Mouse (Mus musculus): ENCODE data around the gene Atp13a5. TPM values are rescaled to one million over a fixed set of nuclear protein-coding genes. Genes with fewer than 3 reads are reported as not detected.
A peak's percentile ranks its signal among the peaks of the same experiment; 100 is the strongest.

Atp13a5 gene
- polyA plus RNA-seq, 1 experiment from 2014 or later, result 0.04 TPM

DNA sequence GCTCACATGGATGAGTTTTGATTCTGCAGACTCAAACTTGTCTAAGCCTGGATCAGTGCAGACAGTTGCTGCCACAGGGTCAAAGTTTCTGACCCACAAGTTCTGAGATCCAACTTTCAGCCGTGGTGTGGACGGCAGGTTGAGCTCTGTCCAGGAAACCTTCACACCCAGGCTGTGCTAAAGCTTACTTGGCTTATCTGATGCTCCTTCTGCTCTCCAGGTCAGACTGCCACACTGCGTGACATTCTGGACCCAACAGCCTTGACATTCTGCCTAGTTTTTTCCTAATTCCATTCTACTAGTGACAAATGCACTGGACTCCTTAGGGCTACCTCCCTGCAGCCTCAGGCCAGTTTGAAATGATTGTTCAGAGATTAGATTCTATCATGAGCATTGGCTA is 63.1 kb downstream of the Atp13a5 start:
- no peak for ATAC-seq (ENCODE audit: insufficient number of reproducible peaks, insufficient read depth, low FRiP score, low TSS enrichment)
- no peak overlapping the region for H3K4me2 ChIP-seq (replicated peaks)
- H3K27me3 ChIP-seq, result no peaks in the 10 kb centered on the region
- no peak overlapping the region for H3K9ac ChIP-seq
- H3K4me3 ChIP-seq, result no peak overlapping the region
- H3K27ac ChIP-seq, result no peak overlapping the region
- H3K4me1 ChIP-seq, result no peaks in the 10 kb centered on the region
- 87% methylated on average over 3 of the region's 3 CpGs for WGBS
- no peaks in the 10 kb centered on the region for H3K36me3 ChIP-seq
- no peaks in the 10 kb centered on the region for H3K9me3 ChIP-seq

GRCm38 (mm10) chr16:29314991-29315390 is 63.5 kb downstream of the Atp13a5 start:
- 81% methylated on average over 3 of the region's 3 CpGs for WGBS
- Histone ChIP-seq H3K4me1 (no peaks in the 10 kb centered on the region), H3K36me3 (no peaks in the 10 kb centered on the region)

DNA sequence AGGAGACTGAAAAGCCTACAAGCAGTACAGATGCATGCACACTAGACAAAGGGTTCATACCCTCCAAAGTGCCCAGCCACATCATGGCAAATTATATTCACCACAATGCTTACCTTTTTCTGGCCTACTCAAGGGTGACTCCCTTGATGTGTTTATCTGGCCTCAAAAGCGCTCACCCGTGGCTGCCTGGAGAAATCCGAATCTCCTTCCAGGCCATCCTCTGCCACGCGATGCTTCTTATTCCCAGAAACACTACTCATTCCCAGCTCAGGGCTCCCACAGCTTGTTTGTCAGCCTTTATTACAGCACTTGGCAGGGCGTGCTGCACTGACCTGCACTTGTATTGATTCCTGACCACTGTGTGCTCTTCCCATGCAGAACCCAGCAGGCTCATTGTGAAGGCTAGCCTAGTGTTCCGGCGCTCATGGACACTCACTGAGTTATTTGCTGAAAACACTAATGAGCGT is 80.9 kb downstream of the Atp13a5 start:
- H3K36me3 ChIP-seq, result no peaks in the 10 kb centered on the region
- no peaks in the 10 kb centered on the region for H3K9me3 ChIP-seq
- no peak for ATAC-seq (ENCODE audit: insufficient number of reproducible peaks, insufficient read depth, low FRiP score, low TSS enrichment)
- H3K4me2 ChIP-seq (replicated peaks), result no peak overlapping the region
- no peaks in the 10 kb centered on the region for H3K4me1 ChIP-seq
- H3K4me3 ChIP-seq, result no peak overlapping the region
- H3K27ac ChIP-seq, result no peak overlapping the region
- no peaks in the 10 kb centered on the region for H3K27me3 ChIP-seq
- 71% methylated on average over 9 of the region's 9 CpGs for WGBS
- H3K9ac ChIP-seq, result no peak overlapping the region

More at GRCm38 (mm10) chr16:29314991-29315390, 63.5 kb downstream of the Atp13a5 start:
- Histone ChIP-seq H3K9me3 (no peaks in the 10 kb centered on the region), H3K9ac (no peak overlapping the region), H3K27me3 (no peaks in the 10 kb centered on the region), H3K4me3 (no peak overlapping the region), H3K4me2 (replicated peaks) (no peak overlapping the region), H3K27ac (no peak overlapping the region)
- no peak for ATAC-seq (ENCODE audit: insufficient number of reproducible peaks, insufficient read depth, low FRiP score, low TSS enrichment)

DNA sequence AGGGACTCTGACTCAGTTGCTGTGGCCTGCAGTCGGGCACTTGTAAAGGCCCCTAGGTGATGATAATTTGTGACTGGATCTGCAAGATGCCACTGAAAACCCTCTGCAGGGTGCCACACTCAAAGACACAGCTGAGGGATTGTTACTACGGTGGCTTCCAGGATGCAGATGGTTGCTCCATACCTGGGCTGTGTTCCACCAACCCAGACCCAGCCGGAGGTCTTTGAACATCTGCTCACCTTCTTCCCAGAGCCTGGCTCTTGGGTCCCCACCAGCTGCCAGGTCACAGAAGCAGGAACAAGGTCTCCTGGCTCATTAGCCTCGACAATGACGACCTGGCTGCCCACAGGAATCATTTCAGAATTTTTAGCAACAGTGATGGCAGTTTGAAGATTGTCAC is 97.8 kb downstream of the Atp13a5 start:
- Histone ChIP-seq H3K4me2 (replicated peaks) (no peak overlapping the region), H3K4me1 (no peaks in the 10 kb centered on the region), H3K27ac (no peak overlapping the region), H3K27me3 (no peaks in the 10 kb centered on the region), H3K9ac (no peak overlapping the region), H3K4me3 (no peak overlapping the region), H3K36me3 (no peaks in the 10 kb centered on the region), H3K9me3 (no peaks in the 10 kb centered on the region)
- 88% methylated on average over 5 of the region's 5 CpGs for WGBS
- no peak for ATAC-seq (ENCODE audit: insufficient number of reproducible peaks, insufficient read depth, low FRiP score, low TSS enrichment)

GRCm38 (mm10) chr16:29254325-29254724 is 124.2 kb downstream of the Atp13a5 start:
- Histone ChIP-seq H3K9me3 (no peaks in the 10 kb centered on the region), H3K4me3 (no peak overlapping the region), H3K36me3 (no peaks in the 10 kb centered on the region), H3K27me3 (no peaks in the 10 kb centered on the region), H3K27ac (no peak overlapping the region), H3K4me2 (replicated peaks) (no peak overlapping the region), H3K4me1 (no peaks in the 10 kb centered on the region), H3K9ac (no peak overlapping the region)
- WGBS, result 81% methylated on average over 4 of the region's 4 CpGs
- ATAC-seq (ENCODE audit: insufficient number of reproducible peaks, insufficient read depth, low FRiP score, low TSS enrichment), result no peak

- no peaks in the 10 kb centered on the region for H3K27me3 ChIP-seq
- H3K27ac ChIP-seq, result no peak overlapping the region
- no peaks in the 10 kb centered on the region for H3K9me3 ChIP-seq
- ATAC-seq (ENCODE audit: insufficient number of reproducible peaks, insufficient read depth, low FRiP score, low TSS enrichment), result no peak
- H3K36me3 ChIP-seq, result no peaks in the 10 kb centered on the region
- H3K4me2 ChIP-seq (replicated peaks), result no peak overlapping the region
- 81% methylated on average over 5 of the region's 5 CpGs for WGBS
- H3K4me3 ChIP-seq, result no peak overlapping the region
- no peaks in the 10 kb centered on the region for H3K4me1 ChIP-seq
- H3K9ac ChIP-seq, result no peak overlapping the region
These were observed 142.6 kb downstream of the Atp13a5 start for GRCm38 (mm10) chr16:29235951-29236350.

DNA sequence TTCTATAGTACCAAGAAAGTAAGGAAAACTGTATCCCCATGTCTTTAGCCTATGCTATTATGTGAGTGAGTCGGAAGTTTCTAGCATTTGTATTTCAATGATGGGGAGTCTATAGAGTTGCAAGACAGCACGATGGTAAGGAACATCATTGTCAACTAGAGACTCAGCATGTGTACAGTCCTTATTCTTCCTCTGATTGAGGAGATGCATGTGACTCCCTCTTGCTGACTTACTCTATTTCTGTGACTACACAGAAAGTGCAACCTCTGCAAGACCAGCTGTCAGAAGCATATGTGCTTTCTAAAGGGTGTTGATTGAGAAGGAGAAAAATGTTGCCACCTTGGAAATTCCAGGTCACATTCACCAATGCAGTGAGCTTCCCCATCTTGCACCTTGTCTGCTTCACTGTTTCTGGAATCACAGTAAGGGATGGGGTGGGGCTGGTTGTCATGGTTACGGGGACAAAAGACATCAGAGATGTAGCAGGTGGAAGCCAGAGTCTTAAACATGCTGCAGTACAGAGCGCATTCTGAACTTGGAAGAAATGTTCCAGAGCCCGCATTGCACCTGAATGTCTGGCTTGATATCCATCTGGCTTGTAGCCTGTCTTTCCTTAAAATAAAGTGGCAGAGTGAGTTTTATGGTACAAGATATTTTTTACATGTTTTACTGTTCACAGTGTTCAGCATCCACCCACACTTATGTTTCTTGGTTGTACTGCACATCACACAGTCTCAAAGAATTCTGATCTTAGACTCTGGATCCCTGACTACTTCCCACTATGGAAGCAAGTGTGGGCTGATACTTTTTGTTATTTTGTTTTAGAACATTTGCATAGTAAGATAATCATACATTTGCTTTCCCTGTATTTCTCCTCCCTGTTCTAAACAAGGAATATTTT is 161.9 kb downstream of the Atp13a5 start:
- no peak for ATAC-seq (ENCODE audit: insufficient number of reproducible peaks, insufficient read depth, low FRiP score, low TSS enrichment)
- WGBS, result 81% methylated on average over 5 of the region's 5 CpGs
- no peaks in the 10 kb centered on the region for H3K4me1 ChIP-seq

DNA sequence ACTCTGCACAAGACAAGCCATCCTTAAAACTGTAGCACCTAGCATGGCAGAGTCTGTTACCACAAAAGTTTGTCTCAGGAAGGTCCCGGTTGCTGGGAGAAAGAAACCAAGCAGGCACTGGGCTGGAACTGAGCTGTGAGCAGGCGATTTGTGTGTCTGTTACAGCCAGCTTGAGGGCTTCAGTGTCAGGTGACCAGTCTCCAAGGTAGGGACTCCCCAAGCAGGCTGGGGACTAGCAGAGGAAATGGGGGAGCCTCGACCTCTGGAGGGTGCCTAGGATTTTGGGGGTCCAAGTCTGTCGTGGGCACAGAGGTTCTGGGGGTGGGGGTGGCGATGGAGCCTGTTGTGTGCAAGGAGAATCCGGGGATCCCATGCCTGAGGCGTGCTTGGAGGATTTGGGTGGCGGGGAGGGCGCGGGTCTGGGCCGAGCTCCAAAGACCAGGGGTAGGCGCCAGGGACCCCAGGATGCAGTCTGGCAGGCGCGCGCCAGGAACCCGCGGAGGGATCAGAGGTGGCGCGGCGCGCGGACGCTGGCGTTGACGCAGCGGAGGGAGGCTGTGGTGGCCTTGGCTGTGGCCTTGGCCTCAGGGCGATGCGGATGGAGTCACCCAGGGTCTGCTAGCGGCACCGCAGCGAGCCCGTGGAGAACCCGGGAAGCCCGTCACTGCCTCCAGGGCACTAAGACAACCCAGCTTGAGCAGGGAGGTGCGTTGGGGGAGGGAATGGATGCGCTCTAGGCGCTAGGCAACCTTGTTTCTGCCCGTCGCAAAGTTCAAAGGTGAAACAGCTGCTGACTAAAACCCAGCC is 168.7 kb downstream of the Atp13a5 start, which contains the start of gene Hrasls:
TSS of gene Hrasls (plus strand) at position 91 of the 807 bp plus-strand sequence.
- H3K36me3 ChIP-seq, result no peaks in the 10 kb centered on the region
- H3K9me3 ChIP-seq, result no peaks in the 10 kb centered on the region
- peaks cover 22% of the 10 kb centered on the region for H3K27me3 ChIP-seq
- H3K27ac ChIP-seq, result no peak within 1 kb of the TSS
- 2% methylated on average over 39 of the region's 39 CpGs for WGBS
- peak within 1 kb of the TSS; percentile 94 for H3K4me2 ChIP-seq (replicated peaks)
- H3K4me1 ChIP-seq, result no peaks in the 10 kb centered on the region
- peak within 1 kb of the TSS; percentile 49 for H3K4me3 ChIP-seq
- ATAC-seq (ENCODE audit: insufficient number of reproducible peaks, insufficient read depth, low FRiP score, low TSS enrichment), result peak; percentile 60; the same call in 1 of the 2 replicates
- H3K9ac ChIP-seq, result peak within 1 kb of the TSS; percentile 62

More for the DNA sequence above, 161.9 kb downstream of the Atp13a5 start:
- H3K4me3 ChIP-seq, result no peak overlapping the region
- no peak overlapping the region for H3K27ac ChIP-seq
- H3K36me3 ChIP-seq, result no peaks in the 10 kb centered on the region
- no peak overlapping the region for H3K4me2 ChIP-seq (replicated peaks)
- H3K9me3 ChIP-seq, result no peaks in the 10 kb centered on the region
- H3K9ac ChIP-seq, result no peak overlapping the region
- H3K27me3 ChIP-seq, result no peaks in the 10 kb centered on the region; the same call in 1 of the 2 replicates

- 66% methylated on average over 7 of the region's 7 CpGs for WGBS
- peaks cover 22% of the 10 kb centered on the region for H3K27me3 ChIP-seq
- no peak for ATAC-seq (ENCODE audit: insufficient number of reproducible peaks, insufficient read depth, low FRiP score, low TSS enrichment)
These were observed 169.7 kb downstream of the Atp13a5 start for GRCm38 (mm10) chr16:29208841-29209240.

DNA sequence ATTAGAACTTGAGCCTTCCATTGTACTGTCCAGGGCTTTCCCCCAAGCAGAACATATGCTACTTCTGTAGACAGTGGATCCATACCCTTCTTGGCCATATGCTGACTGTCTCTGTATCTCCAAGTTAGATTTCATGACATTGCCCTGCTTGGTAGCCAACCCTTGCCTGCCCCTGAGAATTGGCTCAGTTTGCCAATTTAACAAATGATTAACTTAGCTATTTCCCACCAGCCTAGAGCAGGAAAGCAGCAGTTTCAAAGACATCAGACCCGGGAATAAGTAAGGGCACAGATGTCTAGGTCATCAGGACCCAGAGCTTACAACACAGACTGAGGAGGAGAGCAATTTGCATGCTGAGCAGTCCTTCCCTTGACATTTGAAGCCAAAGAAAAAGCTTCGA is 173.0 kb downstream of the Atp13a5 start:
- Histone ChIP-seq H3K4me3 (no peak overlapping the region), H3K9me3 (no peaks in the 10 kb centered on the region), H3K27ac (no peak overlapping the region), H3K4me2 (replicated peaks) (no peak overlapping the region), H3K4me1 (no peaks in the 10 kb centered on the region), H3K9ac (no peak overlapping the region), H3K36me3 (no peaks in the 10 kb centered on the region), H3K27me3 (peaks cover 15% of the 10 kb centered on the region; the same call in 1 of the 2 replicates)
- ATAC-seq (ENCODE audit: insufficient number of reproducible peaks, insufficient read depth, low FRiP score, low TSS enrichment), result no peak
- 35% methylated on average over 2 of the region's 2 CpGs for WGBS

More at GRCm38 (mm10) chr16:29208841-29209240, 169.7 kb downstream of the Atp13a5 start:
- Histone ChIP-seq H3K4me3 (no peak overlapping the region), H3K4me1 (no peaks in the 10 kb centered on the region), H3K9me3 (no peaks in the 10 kb centered on the region), H3K9ac (no peak overlapping the region), H3K36me3 (no peaks in the 10 kb centered on the region), H3K27ac (no peak overlapping the region), H3K4me2 (replicated peaks) (no peak overlapping the region)

DNA sequence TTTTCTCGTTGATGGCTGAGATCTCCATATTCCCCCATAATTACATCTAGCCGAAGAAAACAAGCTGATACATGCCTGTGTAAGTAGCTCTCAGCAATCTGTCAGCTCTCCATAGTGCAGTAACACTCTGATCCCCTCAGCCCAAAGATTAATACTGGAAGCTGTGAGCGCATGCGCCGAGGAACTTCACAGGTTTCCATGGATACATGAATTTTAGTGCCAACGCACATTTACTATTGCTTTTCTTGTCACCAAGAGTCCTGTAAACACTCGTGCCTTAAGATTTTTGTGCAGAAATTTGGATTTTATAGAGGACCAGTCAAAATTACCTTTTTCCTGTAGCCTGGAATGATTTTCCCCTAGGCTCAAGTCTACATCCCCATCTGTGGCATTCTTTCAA is 173.7 kb downstream of the Atp13a5 start:
- H3K4me3 ChIP-seq, result no peak overlapping the region
- no peaks in the 10 kb centered on the region for H3K4me1 ChIP-seq
- H3K4me2 ChIP-seq (replicated peaks), result no peak overlapping the region
- no peaks in the 10 kb centered on the region for H3K36me3 ChIP-seq
- WGBS, result 80% methylated on average over 7 of the region's 7 CpGs
- H3K9ac ChIP-seq, result no peak overlapping the region
- H3K9me3 ChIP-seq, result no peaks in the 10 kb centered on the region
- peaks cover 11% of the 10 kb centered on the region; the same call in 1 of the 2 replicates for H3K27me3 ChIP-seq
- H3K27ac ChIP-seq, result no peak overlapping the region
- ATAC-seq (ENCODE audit: insufficient number of reproducible peaks, insufficient read depth, low FRiP score, low TSS enrichment), result no peak

Data from embryonic facial prominence, embryonic 12.5 days (tissue).